In the genomic region with DNA sequence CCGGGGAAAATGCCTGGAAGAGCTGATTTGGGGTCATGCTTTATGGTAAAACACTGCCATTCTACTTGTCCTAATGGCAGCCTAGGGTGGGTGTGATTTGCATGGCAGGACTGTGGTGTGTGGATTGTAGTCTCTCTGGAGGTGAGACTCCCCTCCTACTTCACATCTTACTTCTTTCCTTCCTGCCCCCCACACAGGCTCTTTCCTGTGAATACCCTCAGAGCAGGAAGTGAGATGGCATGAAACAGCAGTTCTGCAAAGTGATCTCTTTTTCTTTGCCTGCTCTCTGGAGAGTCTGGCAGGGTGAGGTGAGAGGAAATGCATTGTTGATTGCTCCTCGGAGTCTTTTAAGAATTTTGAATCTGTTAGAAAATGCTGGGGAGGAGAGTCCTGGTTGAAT, we compare ENCODE assay signal across 12 mouse cellular contexts.
"Had no signal": no experiment of that assay in that cellular context is flagged by ENCODE, and none has a peak within 500 bp of the region (broad histone marks: within the 10 kb centered on the region; RNA-seq: fewer than 3 reads in every experiment).

No protein-coding gene starts in this region.

- H3K36me3 ChIP-seq: limb, embryonic 15.5 days; liver, embryonic 12.5 days; neural tube, embryonic 12.5 days had no signal

- H3K27ac ChIP-seq: kidney, postnatal 0 days; limb, embryonic 15.5 days; liver, embryonic 12.5 days; neural tube, embryonic 12.5 days had no signal

- H3K27me3 ChIP-seq: limb, embryonic 15.5 days; liver, embryonic 12.5 days; neural tube, embryonic 12.5 days had no signal

- H3K4me3 ChIP-seq: limb, embryonic 15.5 days; liver, embryonic 12.5 days; myocyte; neural tube, embryonic 12.5 days had no signal

- H3K9me3 ChIP-seq: limb, embryonic 15.5 days; liver, embryonic 12.5 days; neural tube, embryonic 12.5 days had no signal

- H3K9ac ChIP-seq: limb, embryonic 15.5 days; liver, embryonic 12.5 days; lung, embryonic 14.5 days; neural tube, embryonic 12.5 days had no signal

- H3K4me1 ChIP-seq: limb, embryonic 15.5 days; liver, embryonic 12.5 days had no signal

- DNase-seq: layer of hippocampus, adult 9-11 months; layer of hippocampus, postnatal 36 days; right cerebral cortex, postnatal 4 days; spleen, adult 18-20 months; thymus, adult 2 months; thymus, postnatal 25 days had no signal

- H3K4me2 ChIP-seq: limb, embryonic 15.5 days; liver, embryonic 12.5 days; lung, embryonic 14.5 days had no signal
